Mouse (Mus musculus) limb, embryonic 13.5 days (tissue): Measurements from ENCODE around the gene Pak6. TPM values are rescaled to one million over a fixed set of nuclear protein-coding genes. Genes with fewer than 3 reads are reported as not detected.

Experiments
- ATAC-seq: fragments of 200-750 bp; cut with Nextera tagmentation; 2 replicates; pipeline ENCODE4 v1.8.0; 2017; ENCODE audit warnings: low read depth, moderate number of reproducible peaks, moderate TSS enrichment; ENCODE audit not compliant: low FRiP score
- H3K27ac ChIP-seq: fragments of 300-500 bp; sonication (generic); 2 replicates; pipeline ENCODE4 v1.5.1; 2015; ENCODE audit warnings: inconsistent platforms, mild to moderate bottlenecking, moderate library complexity
- H3K27me3 ChIP-seq: fragments of 300-500 bp; sonication (generic); 2 replicates; pipeline ENCODE4 v1.6.1; 2015; ENCODE audit warnings: mild to moderate bottlenecking, inconsistent platforms
- H3K36me3 ChIP-seq: fragments of 300-500 bp; sonication (generic); 2 replicates; pipeline ENCODE4 v1.6.1; 2015; ENCODE audit warnings: inconsistent platforms, mild to moderate bottlenecking, moderate library complexity
- H3K4me1 ChIP-seq: fragments of 300-500 bp; sonication (generic); 2 replicates; pipeline ENCODE4 v1.6.1; 2015; ENCODE audit warnings: inconsistent platforms
- H3K4me2 ChIP-seq: fragments of 300-500 bp; sonication (generic); replicated peaks from 2 replicates; pipeline ENCODE4 v1.6.1; 2015; ENCODE audit warnings: inconsistent platforms, mild to moderate bottlenecking, moderate library complexity
- H3K4me3 ChIP-seq: fragments of 300-500 bp; sonication (generic); 2 replicates; pipeline ENCODE4 v1.5.1; 2015; ENCODE audit warnings: moderate library complexity, mild to moderate bottlenecking, inconsistent platforms
- H3K9ac ChIP-seq: fragments of 300-500 bp; sonication (generic); 2 replicates; pipeline ENCODE4 v1.6.1; 2015; ENCODE audit warnings: mild to moderate bottlenecking, inconsistent platforms
- H3K9me3 ChIP-seq: fragments of 300-500 bp; sonication (generic); 2 replicates; pipeline ENCODE4 v1.6.1; 2016; ENCODE audit warnings: inconsistent platforms
- WGBS: fragments of 180-500 bp; shearing (Covaris S2); methylation state at CpG from one replicate; pipeline ENCODE4 v1.1.7; 2015; 5-methylcytosine and 5-hydroxymethylcytosine counted together
- polyA plus RNA-seq: library from polyadenylated mRNA; unstranded; fragments of >200 nt; fragmentation: Nextera tagmentation; extraction: Ambion mirVana; gene quantifications from 2 replicates; pipeline ENCODE4 v1.2.1, GENCODE M21; 2015

The Pak6 gene
- polyA plus RNA-seq, 1 experiment from 2014 or later: 3.3 TPM

DNA sequence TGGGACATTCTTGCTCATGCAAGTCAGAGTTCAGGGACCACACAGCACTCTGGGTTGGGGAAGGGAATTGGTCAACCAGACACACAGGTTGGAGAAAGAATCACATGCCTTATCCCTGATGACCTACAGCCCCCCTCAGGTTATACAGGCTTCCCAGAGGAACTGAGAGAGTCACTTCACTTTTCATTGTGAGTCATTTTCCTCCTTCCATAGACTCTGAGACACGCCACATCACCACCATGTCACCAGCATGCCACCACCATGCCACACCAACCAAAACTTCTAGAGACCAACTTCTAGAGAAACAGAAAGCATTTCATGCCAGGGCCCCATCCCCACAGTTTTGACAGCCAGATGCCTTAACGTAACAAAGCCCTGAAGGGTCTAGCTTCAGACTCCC lies 63.8 kb downstream of the Pak6 start:
- Histone ChIP-seq H3K4me3 (no peak overlapping the region), H3K9ac (no peak overlapping the region), H3K27me3 (peaks cover 61% of the 10 kb centered on the region), H3K36me3 (no peaks in the 10 kb centered on the region), H3K4me1 (peaks cover 36% of the 10 kb centered on the region), H3K9me3 (no peaks in the 10 kb centered on the region), H3K27ac (no peak overlapping the region), H3K4me2 (no peak overlapping the region)
- ATAC-seq: no peak
- WGBS: 86% methylated on average over 2 of the region's 2 CpGs

DNA sequence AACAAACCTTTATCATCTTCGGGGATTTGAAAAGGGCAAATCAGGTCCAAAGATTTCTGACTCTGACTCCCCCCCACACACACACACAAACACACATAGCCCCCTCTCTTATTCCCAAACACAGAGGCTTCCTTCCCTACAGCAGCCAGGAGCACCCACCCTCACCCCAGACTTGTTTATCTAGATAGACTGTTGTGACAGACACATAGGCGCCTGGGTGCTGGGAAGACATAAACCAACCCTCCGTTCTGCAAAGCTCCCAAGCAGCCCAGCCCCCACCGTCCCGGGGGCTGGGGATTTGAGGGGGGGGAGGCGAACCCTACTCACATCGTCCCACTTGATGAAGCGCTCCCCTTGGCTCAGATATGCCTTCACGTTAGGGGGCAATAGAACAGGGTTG lies 64.8 kb downstream of the Pak6 start:
- Histone ChIP-seq H3K9ac (no peak overlapping the region), H3K4me1 (peaks cover 33% of the 10 kb centered on the region), H3K27ac (no peak overlapping the region), H3K4me3 (no peak overlapping the region), H3K9me3 (no peaks in the 10 kb centered on the region), H3K36me3 (no peaks in the 10 kb centered on the region), H3K27me3 (peaks cover 63% of the 10 kb centered on the region), H3K4me2 (peak overlapping the region; percentile 21)
- 18% methylated on average over 9 of the region's 9 CpGs for WGBS
- ATAC-seq: no peak

GRCm38 (mm10) chr2:118728337-118728736 lies 65.2 kb downstream of the Pak6 start, which contains the start of gene Plcb2:
Plcb2 (minus strand) TSS chr2:118728438.
- Histone ChIP-seq H3K9ac (no peak within 1 kb of the TSS), H3K9me3 (no peaks in the 10 kb centered on the region), H3K4me3 (no peak within 1 kb of the TSS), H3K27ac (no peak within 1 kb of the TSS), H3K27me3 (peaks cover 64% of the 10 kb centered on the region), H3K36me3 (no peaks in the 10 kb centered on the region), H3K4me2 (peak within 1 kb of the TSS; percentile 21), H3K4me1 (peaks cover 32% of the 10 kb centered on the region)
- no peak for ATAC-seq
- WGBS: 12% methylated on average over 7 of the region's 7 CpGs

DNA sequence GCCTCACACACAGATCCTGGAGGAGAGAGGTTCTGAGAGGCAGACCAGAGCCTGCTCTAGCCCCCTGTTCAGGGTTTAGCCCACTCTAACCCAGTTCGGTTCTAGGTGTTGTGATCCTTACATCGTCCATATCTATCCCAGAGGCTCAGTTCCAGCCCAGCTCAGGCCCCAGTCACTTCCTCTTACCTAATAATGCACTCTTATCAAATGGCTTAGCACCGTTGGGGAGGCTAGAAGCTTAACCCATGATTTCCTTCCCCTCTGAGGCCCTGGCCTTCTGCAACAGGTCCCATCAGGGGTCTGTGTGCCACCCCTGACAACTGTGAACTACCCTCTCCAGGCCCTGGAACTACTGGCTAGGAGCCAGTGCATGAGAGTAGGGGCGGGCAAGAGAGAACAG lies 66.1 kb downstream of the Pak6 start:
- WGBS: 36% methylated on average over 4 of the region's 4 CpGs
- Histone ChIP-seq H3K9me3 (no peaks in the 10 kb centered on the region), H3K27ac (no peak overlapping the region), H3K4me3 (no peak overlapping the region), H3K4me1 (peaks cover 33% of the 10 kb centered on the region), H3K36me3 (no peaks in the 10 kb centered on the region), H3K4me2 (no peak overlapping the region), H3K27me3 (peaks cover 64% of the 10 kb centered on the region), H3K9ac (no peak overlapping the region)
- no peak for ATAC-seq

DNA sequence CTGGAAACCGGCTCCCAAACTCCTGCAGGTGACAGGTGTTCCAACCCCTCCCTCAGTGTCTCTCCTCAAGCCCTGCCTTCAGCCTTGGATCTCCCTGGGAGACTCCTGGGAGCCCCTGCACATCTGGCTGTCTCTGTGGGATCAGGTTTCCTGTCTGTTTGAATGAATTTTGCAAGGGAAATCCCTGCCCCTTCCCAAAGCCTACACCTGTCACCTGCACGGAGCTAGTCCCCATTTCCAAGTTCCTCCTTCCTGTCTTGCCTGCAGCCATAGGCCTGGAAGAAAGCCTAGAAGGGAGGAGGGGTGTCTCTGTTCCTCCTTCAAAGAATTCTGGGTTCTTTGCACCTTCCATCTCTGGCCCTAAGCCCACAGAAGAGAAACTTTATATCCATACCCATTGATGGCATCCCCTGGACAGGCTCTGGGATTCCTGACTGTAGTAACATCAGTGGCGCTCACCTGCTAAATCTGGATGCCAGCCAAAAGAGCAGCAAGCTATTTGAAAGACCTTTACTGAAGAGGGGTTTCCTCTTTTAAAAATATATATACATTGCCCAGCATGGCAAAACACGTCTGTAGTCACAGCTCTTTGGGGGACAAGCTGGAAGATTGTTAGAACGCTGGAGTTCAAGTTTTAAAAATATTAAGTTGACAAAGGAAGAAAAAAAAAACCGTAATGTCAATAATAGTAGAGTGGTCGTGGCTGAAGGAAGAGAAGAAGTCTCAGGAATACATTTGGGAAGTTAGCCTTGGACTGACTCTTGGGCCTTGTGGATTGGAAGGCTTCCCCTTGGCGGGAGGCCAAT lies 66.9 kb downstream of the Pak6 start:
- Histone ChIP-seq H3K36me3 (no peaks in the 10 kb centered on the region), H3K4me2 (no peak overlapping the region), H3K9ac (no peak overlapping the region), H3K27ac (no peak overlapping the region), H3K4me1 (peaks cover 33% of the 10 kb centered on the region), H3K9me3 (no peaks in the 10 kb centered on the region), H3K4me3 (no peak overlapping the region), H3K27me3 (peaks cover 66% of the 10 kb centered on the region)
- WGBS: 26% methylated on average over 8 of the region's 8 CpGs
- ATAC-seq: no peak

- H3K9ac ChIP-seq: no peak overlapping the region
- H3K9me3 ChIP-seq: no peaks in the 10 kb centered on the region
These were observed 67.5 kb downstream of the Pak6 start for GRCm38 (mm10) chr2:118730622-118730915.

GRCm38 (mm10) chr2:118731981-118732380 lies 68.9 kb downstream of the Pak6 start:
- no peak for ATAC-seq
- Histone ChIP-seq H3K9ac (no peak overlapping the region), H3K9me3 (no peaks in the 10 kb centered on the region), H3K4me2 (no peak overlapping the region), H3K4me3 (no peak overlapping the region), H3K27ac (no peak overlapping the region), H3K4me1 (peaks cover 33% of the 10 kb centered on the region), H3K36me3 (no peaks in the 10 kb centered on the region), H3K27me3 (peaks cover 68% of the 10 kb centered on the region)
- WGBS: 83% methylated on average over 5 of the region's 5 CpGs

More at GRCm38 (mm10) chr2:118730622-118730915, 67.5 kb downstream of the Pak6 start:
- peaks cover 33% of the 10 kb centered on the region for H3K4me1 ChIP-seq
- H3K4me2 ChIP-seq: no peak overlapping the region
- no peaks in the 10 kb centered on the region for H3K36me3 ChIP-seq
- 8% methylated on average over 3 of the region's 3 CpGs for WGBS
- no peak overlapping the region for H3K27ac ChIP-seq
- ATAC-seq: no peak
- no peak overlapping the region for H3K4me3 ChIP-seq
- H3K27me3 ChIP-seq: peaks cover 68% of the 10 kb centered on the region

GRCm38 (mm10) chr2:118733341-118733740 lies 70.2 kb downstream of the Pak6 start:
- H3K27me3 ChIP-seq: peaks cover 56% of the 10 kb centered on the region
- WGBS: 31% methylated on average over 5 of the region's 5 CpGs

GRCm38 (mm10) chr2:118740341-118740740 lies 77.2 kb downstream of the Pak6 start:
- Histone ChIP-seq H3K9ac (no peak overlapping the region), H3K36me3 (no peaks in the 10 kb centered on the region), H3K27me3 (peaks cover 26% of the 10 kb centered on the region), H3K27ac (no peak overlapping the region), H3K4me1 (peaks cover 11% of the 10 kb centered on the region), H3K9me3 (no peaks in the 10 kb centered on the region), H3K4me3 (no peak overlapping the region), H3K4me2 (no peak overlapping the region)
- 63% methylated on average over 3 of the region's 3 CpGs for WGBS
- ATAC-seq: no peak

More at GRCm38 (mm10) chr2:118733341-118733740, 70.2 kb downstream of the Pak6 start:
- no peak overlapping the region for H3K4me3 ChIP-seq
- no peaks in the 10 kb centered on the region for H3K9me3 ChIP-seq
- no peak for ATAC-seq
- no peaks in the 10 kb centered on the region for H3K36me3 ChIP-seq
- peaks cover 27% of the 10 kb centered on the region for H3K4me1 ChIP-seq
- no peak overlapping the region for H3K9ac ChIP-seq
- no peak overlapping the region for H3K27ac ChIP-seq
- H3K4me2 ChIP-seq: no peak overlapping the region

DNA sequence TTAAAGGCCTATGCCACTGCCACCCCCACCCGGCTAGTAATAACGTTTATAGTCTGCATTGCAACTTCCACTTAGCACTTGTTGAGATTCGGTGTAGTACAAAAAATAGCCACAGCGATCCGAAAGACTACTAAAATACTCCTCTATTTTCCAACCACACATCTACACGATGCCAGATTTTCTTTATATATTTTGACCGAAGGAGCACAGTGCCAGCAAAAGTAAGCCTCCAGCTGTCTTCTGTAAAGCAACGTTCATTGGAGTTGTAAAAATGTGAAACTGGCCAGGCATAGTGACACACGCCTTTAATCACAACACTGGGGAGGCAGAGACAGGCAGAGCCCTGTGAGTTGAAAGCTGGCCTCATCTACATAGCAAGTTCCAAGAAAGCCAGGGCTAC lies 78.1 kb downstream of the Pak6 start:
- Histone ChIP-seq H3K9ac (no peak overlapping the region), H3K27ac (no peak overlapping the region), H3K9me3 (no peaks in the 10 kb centered on the region), H3K4me1 (peaks cover 11% of the 10 kb centered on the region), H3K4me2 (no peak overlapping the region), H3K4me3 (no peak overlapping the region), H3K36me3 (no peaks in the 10 kb centered on the region), H3K27me3 (peaks cover 26% of the 10 kb centered on the region)
- 54% methylated on average over 9 of the region's 9 CpGs for WGBS
- no peak for ATAC-seq

GRCm38 (mm10) chr2:118743261-118743943 lies 80.3 kb downstream of the Pak6 start:
- no peaks in the 10 kb centered on the region for H3K36me3 ChIP-seq
- H3K27me3 ChIP-seq: peaks cover 26% of the 10 kb centered on the region
- peaks cover 30% of the 10 kb centered on the region for H3K4me1 ChIP-seq
- no peak overlapping the region for H3K4me3 ChIP-seq
- WGBS: 23% methylated on average over 8 of the region's 8 CpGs
- no peak overlapping the region for H3K4me2 ChIP-seq
- H3K27ac ChIP-seq: no peak overlapping the region
- H3K9me3 ChIP-seq: no peaks in the 10 kb centered on the region
- ATAC-seq: no peak
- no peak overlapping the region for H3K9ac ChIP-seq

DNA sequence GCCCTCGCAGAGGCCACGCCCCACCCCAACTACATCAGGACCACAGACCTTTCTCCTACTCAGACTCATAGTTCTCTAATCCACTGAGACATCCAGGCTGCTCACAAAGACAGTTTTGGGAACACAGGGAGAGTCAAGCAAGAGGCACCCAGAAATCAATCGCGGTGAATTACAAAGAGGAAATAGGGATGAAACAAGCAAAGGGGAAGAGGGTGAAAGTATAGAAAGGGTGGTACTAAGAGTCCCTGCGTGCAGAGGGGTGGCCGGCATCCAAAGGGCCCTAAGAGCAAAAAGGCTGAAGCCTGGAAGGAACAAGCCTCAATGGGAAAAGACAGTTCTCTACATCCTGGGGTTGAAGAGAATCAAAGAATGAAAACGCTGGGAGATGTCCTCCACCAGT lies 81.5 kb downstream of the Pak6 start:
- H3K27me3 ChIP-seq: peaks cover 26% of the 10 kb centered on the region
- H3K9me3 ChIP-seq: no peaks in the 10 kb centered on the region
- peaks cover 42% of the 10 kb centered on the region for H3K4me1 ChIP-seq
- no peak for ATAC-seq
- peak overlapping the region; percentile 85 for H3K4me3 ChIP-seq
- WGBS: 7% methylated on average over 7 of the region's 7 CpGs
- no peaks in the 10 kb centered on the region for H3K36me3 ChIP-seq
- peak overlapping the region; percentile 90; the same call in 1 of the 2 replicates for H3K9ac ChIP-seq
- no peak overlapping the region for H3K27ac ChIP-seq
- peak overlapping the region; percentile 97 for H3K4me2 ChIP-seq
